Comparison of ENCODE assay signal across 18 mouse cellular contexts in genomic region chr14:77246977-77247376, GRCm38 (mm10).
"Had no signal": no experiment of that assay in that cellular context is flagged by ENCODE, and none has a peak within 500 bp of the region (broad histone marks: within the 10 kb centered on the region; RNA-seq: fewer than 3 reads in every experiment).

No protein-coding gene starts in this region.

- H3K36me3 ChIP-seq: liver, embryonic 13.5 days; midbrain, embryonic 12.5 days; midbrain, embryonic 15.5 days; neural tube, embryonic 13.5 days had no signal

- H3K27ac ChIP-seq: kidney, postnatal 0 days; left cerebral cortex, adult 2 months; liver, embryonic 13.5 days; macrophage; midbrain, embryonic 12.5 days; midbrain, embryonic 15.5 days; neural tube, embryonic 13.5 days had no signal

- H3K4me2 ChIP-seq: liver, embryonic 13.5 days; midbrain, embryonic 12.5 days; midbrain, embryonic 15.5 days; neural tube, embryonic 13.5 days had no signal

- H3K4me1 ChIP-seq: liver, embryonic 13.5 days had no signal

- H3K9me3 ChIP-seq: liver, embryonic 13.5 days; midbrain, embryonic 12.5 days; midbrain, embryonic 15.5 days; neural tube, embryonic 13.5 days had no signal

- DNase-seq: kidney, adult 2 months; kidney, postnatal 25 days; layer of hippocampus, postnatal 36 days; liver, embryonic 13.5 days; retina, postnatal 1 day; right cerebral cortex, postnatal 25 days; spleen, adult 18-20 months; thymus, adult 2 months; thymus, postnatal 14 days; thymus, postnatal 4 days had no signal

- H3K27me3 ChIP-seq: liver, embryonic 13.5 days; midbrain, embryonic 12.5 days; midbrain, embryonic 15.5 days; neural tube, embryonic 13.5 days had no signal

- ATAC-seq: intestine, postnatal 0 days; midbrain, embryonic 15.5 days had no signal

- H3K4me3 ChIP-seq: left cerebral cortex, adult 2 months; liver, embryonic 13.5 days; midbrain, embryonic 12.5 days; midbrain, embryonic 15.5 days; myocyte; neural tube, embryonic 13.5 days had no signal

- H3K9ac ChIP-seq: liver, embryonic 13.5 days; midbrain, embryonic 12.5 days; midbrain, embryonic 15.5 days; neural tube, embryonic 13.5 days had no signal
